Mouse (Mus musculus): ENCODE data around the gene Oit1.

- no peak for TF ChIP-seq CTCF (IDR thresholded peaks at IDR 0.05; ENCODE audit: low read depth, low read length)
- TF ChIP-seq GATA2 (IDR thresholded peaks at IDR 0.05; ENCODE audit: borderline replicate concordance, low read depth, low read length) = no peak
- TF ChIP-seq TAL1 (conservative IDR thresholded peaks at IDR 0.05; ENCODE audit: low read depth, low read length) = no peak
- no peak for TF ChIP-seq GATA1 (IDR thresholded peaks at IDR 0.05; ENCODE audit: borderline replicate concordance, low read length)
- TF ChIP-seq POLR2AphosphoS5 (IDR thresholded peaks at IDR 0.05; ENCODE audit: insufficient replicate concordance, low read depth, low read length) = no peak
These were observed 58.0 kb downstream of the Oit1 start for GRCm38 (mm10) chr14:8320528-8320927.
